Mouse (Mus musculus): ENCODE measurements around the gene Selenot.

Gene Selenot

GRCm38 (mm10) chr3:58636406-58637295 lies 60.2 kb downstream of the Selenot start, which contains the start of gene Erich6:
Erich6 (minus strand) TSS chr3:58637207.
- DNase-seq, result peak; percentile 6

All from lung, postnatal 36 days (tissue).